Mouse (Mus musculus) neural tube, embryonic 13.5 days (tissue): Measurements from ENCODE around the gene Uvrag. TPM values are rescaled to one million over a fixed set of nuclear protein-coding genes. Genes with fewer than 3 reads are reported as not detected.

ENCODE experiments used
- ATAC-seq: fragments of 200-750 bp; cut with Nextera tagmentation; 2 replicates; pipeline ENCODE4 v1.8.0; 2017; ENCODE audit warnings: low read depth, mild to moderate bottlenecking, moderate TSS enrichment, moderate library complexity
- H3K27ac ChIP-seq: fragments of 300-500 bp; sonication (generic); replicated peaks from 2 replicates; pipeline ENCODE4 v1.5.1; 2015; ENCODE audit warnings: moderate library complexity, mild to moderate bottlenecking, inconsistent platforms
- H3K27me3 ChIP-seq: fragments of 300-500 bp; sonication (generic); 2 replicates; pipeline ENCODE4 v1.6.1; 2015; ENCODE audit warnings: mild to moderate bottlenecking, inconsistent platforms
- H3K36me3 ChIP-seq: fragments of 300-500 bp; sonication (generic); 2 replicates; pipeline ENCODE4 v1.6.1; 2015; ENCODE audit warnings: mild to moderate bottlenecking, inconsistent platforms
- H3K4me1 ChIP-seq: fragments of 300-500 bp; sonication (generic); replicated peaks from 2 replicates; pipeline ENCODE4 v1.6.1; 2015; ENCODE audit warnings: inconsistent platforms
- H3K4me2 ChIP-seq: fragments of 300-500 bp; sonication (generic); 2 replicates; pipeline ENCODE4 v1.6.1; 2015; ENCODE audit warnings: inconsistent platforms, mild to moderate bottlenecking, moderate library complexity
- H3K4me3 ChIP-seq: fragments of 300-500 bp; sonication (generic); 2 replicates; pipeline ENCODE4 v1.5.1; 2015; ENCODE audit warnings: mild to moderate bottlenecking, inconsistent platforms
- H3K9ac ChIP-seq: fragments of 300-500 bp; sonication (generic); 2 replicates; pipeline ENCODE4 v1.6.1; 2015; ENCODE audit warnings: moderate library complexity, mild to moderate bottlenecking, inconsistent platforms
- H3K9me3 ChIP-seq: fragments of 300-500 bp; sonication (generic); 2 replicates; pipeline ENCODE4 v1.6.1; 2016; ENCODE audit warnings: inconsistent platforms
- WGBS: fragments of 180-500 bp; shearing (Covaris S2); methylation state at CpG from one replicate; pipeline ENCODE4 v1.1.7; 2015; 5-methylcytosine and 5-hydroxymethylcytosine counted together
- polyA plus RNA-seq: library from polyadenylated mRNA; unstranded; fragments of >200 nt; fragmentation: Nextera tagmentation; extraction: Ambion mirVana; gene quantifications from 2 replicates; pipeline ENCODE4 v1.2.1, GENCODE M21; 2015

The Uvrag gene
- polyA plus RNA-seq, 1 experiment from 2014 or later: 16.6 TPM

DNA sequence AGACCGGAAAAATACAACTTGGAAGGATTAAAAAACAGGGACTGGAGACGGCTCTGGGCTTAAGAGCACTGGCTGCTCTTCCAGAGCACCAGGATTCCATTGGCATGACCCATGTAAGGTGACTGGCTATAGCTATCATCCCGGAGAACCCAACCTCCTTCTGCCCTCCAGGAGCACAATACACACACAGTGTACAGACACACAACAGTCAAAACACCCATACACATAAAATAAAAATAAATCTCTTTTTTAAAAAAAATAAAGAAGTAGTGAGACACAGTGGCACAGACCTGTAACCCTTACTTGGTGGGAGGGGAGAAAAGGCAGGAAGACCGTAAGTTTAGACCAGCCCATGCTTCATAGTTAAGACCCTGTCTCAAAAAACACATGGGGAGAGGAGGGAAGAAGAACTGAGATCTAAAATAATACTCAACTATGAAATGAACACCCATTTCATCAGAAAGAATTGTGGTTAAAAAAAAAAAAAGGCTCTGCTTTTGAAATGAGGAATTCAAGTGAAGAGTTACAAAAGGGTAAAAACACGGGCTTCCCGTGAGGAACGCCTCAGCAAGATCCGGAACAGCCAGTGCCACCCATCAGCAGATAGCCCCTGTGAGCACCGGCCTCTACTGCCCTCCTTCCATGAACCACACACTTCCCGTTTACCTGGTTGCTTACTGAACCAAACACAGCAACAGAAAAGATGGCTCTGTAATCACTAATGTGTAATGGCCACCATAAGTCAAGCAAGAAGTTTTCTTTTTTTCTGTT lies 52.2 kb downstream of the Uvrag start:
- Histone ChIP-seq H3K4me1 (no peaks in the 10 kb centered on the region), H3K36me3 (peaks cover 13% of the 10 kb centered on the region; the same call in 1 of the 2 replicates), H3K4me3 (no peak overlapping the region), H3K9ac (no peak overlapping the region), H3K27me3 (no peaks in the 10 kb centered on the region), H3K4me2 (no peak overlapping the region), H3K27ac (no peak overlapping the region), H3K9me3 (no peaks in the 10 kb centered on the region)
- no peak for ATAC-seq
- 90% methylated on average over 10 of the region's 10 CpGs for WGBS

DNA sequence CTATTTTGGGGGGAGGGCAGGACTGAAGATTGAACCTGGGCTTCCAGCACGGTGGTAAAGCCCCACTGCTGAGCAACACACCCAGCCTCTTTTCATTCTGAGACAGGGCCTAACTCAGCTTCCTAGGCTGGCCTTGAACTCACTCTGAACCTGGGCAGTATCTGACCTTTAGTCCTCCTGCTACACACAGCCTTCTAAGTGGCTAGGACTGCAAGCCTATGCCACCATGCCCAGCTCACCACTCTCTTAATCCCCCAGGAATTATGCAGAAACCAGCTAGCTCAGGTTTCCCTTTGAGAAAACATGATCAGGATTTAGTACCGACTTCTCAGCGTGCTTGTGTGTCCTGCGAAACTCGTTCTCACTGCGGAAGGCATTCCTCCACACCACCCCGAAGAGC lies 53.4 kb downstream of the Uvrag start:
- Histone ChIP-seq H3K27ac (no peak overlapping the region), H3K9me3 (no peaks in the 10 kb centered on the region), H3K4me3 (no peak overlapping the region), H3K9ac (no peak overlapping the region), H3K27me3 (no peaks in the 10 kb centered on the region), H3K4me1 (no peaks in the 10 kb centered on the region), H3K36me3 (peaks cover 13% of the 10 kb centered on the region; the same call in 1 of the 2 replicates), H3K4me2 (no peak overlapping the region)
- no peak for ATAC-seq
- 89% methylated on average over 7 of the region's 7 CpGs for WGBS

DNA sequence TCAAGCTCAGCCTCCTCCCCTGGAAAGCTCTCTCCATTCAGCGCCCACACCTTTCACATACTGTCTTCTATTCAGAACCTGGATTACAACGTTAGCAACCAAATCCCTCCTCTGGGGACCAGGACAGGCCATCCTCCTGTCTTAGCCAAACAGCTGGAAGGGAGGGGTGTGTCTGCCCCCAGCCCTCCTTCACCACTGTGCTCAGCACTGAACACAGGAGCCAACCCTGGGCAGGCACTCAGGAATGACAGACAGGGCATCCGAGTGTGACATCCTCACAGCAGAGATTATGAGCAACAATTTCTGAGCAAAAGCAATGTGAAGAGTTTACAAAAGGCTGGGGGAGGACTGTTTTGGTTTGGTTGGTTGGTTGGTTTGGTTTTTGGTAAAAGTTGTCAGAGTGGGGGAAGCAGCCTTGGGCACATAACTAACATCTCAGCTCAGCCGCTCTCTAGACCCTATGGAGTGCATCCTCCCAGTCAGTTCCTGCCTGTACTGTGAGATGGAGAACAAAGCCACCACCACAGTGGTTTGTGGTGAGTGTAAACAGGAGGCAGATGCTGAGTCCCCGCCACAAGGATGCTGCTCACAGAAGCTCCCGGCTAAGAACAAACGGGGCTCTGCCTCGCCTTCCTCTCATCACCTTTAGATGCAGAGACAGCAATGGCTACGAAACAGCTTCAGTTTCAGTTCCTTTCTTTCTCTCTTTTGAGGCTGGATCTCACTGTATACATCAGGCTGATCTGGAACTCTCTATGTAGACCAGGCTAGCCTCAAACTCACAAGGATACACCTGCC lies 54.1 kb downstream of the Uvrag start:
- no peak for ATAC-seq
- WGBS: 85% methylated on average over 9 of the region's 9 CpGs
- Histone ChIP-seq H3K9ac (no peak overlapping the region), H3K9me3 (no peaks in the 10 kb centered on the region), H3K4me2 (no peak overlapping the region), H3K27ac (no peak overlapping the region), H3K4me1 (no peaks in the 10 kb centered on the region), H3K36me3 (peaks cover 13% of the 10 kb centered on the region; the same call in 1 of the 2 replicates), H3K4me3 (no peak overlapping the region), H3K27me3 (no peaks in the 10 kb centered on the region)

DNA sequence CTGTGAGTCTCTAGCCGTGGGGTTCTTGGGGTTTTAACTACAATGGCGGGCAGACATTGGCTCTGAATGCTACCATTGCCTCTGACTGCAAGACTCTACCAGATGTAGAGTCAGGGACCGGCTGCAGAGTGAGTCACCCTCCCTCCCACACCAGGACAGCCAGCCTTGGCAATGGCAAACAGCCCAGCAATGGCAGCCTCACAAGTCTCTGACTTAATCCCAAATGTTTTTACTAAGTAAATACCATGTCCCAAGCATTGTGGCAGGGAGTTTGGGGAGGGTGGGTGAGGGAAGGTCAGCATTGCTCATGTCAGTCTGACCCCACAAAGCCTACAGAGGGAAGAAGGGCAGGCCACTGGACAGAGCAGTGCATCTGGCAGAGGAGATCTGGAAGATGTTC lies 55.7 kb downstream of the Uvrag start:
- Histone ChIP-seq H3K4me3 (no peak overlapping the region), H3K27me3 (no peaks in the 10 kb centered on the region), H3K27ac (no peak overlapping the region), H3K4me2 (no peak overlapping the region), H3K4me1 (no peaks in the 10 kb centered on the region), H3K9me3 (no peaks in the 10 kb centered on the region), H3K36me3 (peaks cover 13% of the 10 kb centered on the region; the same call in 1 of the 2 replicates), H3K9ac (no peak overlapping the region)
- WGBS: 82% methylated on average over 3 of the region's 3 CpGs
- no peak for ATAC-seq

DNA sequence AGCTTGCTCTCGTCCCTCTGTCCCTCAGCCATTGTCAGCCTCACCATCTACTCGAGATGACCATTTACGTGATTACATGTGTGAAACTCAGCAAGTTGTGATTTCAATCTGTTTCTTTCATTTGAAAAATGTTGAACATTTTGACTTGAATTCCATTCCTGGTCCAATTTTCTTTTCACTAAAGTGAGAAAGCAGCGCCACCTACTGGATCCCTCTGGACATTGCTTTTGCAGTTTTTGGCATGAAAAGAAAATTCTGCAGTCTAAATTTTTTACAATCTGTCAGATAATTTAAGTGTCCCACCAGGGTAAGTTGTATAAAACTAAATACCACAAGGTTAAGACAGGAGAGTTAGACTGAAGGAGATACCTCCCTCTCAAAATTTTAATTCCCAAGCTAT lies 61.4 kb downstream of the Uvrag start:
- no peaks in the 10 kb centered on the region for H3K9me3 ChIP-seq
- no peaks in the 10 kb centered on the region for H3K4me1 ChIP-seq
- no peak for ATAC-seq
- H3K27me3 ChIP-seq: no peaks in the 10 kb centered on the region
- no peak overlapping the region for H3K4me2 ChIP-seq
- no peak overlapping the region for H3K27ac ChIP-seq
- WGBS: 38% methylated on average over 4 of the region's 4 CpGs
- no peak overlapping the region for H3K4me3 ChIP-seq
- no peaks in the 10 kb centered on the region for H3K36me3 ChIP-seq
- no peak overlapping the region for H3K9ac ChIP-seq

DNA sequence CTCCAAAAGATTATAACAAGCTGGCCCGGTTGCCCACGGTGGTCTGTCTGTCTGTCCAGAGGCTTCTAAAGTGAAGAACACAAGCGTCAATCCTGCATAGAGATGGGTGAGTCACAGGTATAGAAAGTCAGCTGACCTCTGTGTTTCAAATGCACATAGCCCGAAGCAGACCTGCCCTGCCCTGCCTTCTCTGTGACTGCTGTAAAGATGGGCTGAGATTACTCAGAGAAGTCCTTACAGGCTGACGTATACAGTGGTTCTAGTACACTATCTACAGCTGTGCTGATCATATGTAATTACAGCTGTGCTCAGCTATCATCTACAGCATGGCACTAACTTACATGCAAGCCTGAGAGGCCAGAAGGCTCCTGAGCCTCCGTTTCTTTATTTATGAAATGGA lies 62.1 kb downstream of the Uvrag start:
- Histone ChIP-seq H3K27ac (no peak overlapping the region), H3K27me3 (no peaks in the 10 kb centered on the region), H3K9ac (no peak overlapping the region), H3K4me2 (no peak overlapping the region), H3K4me1 (no peaks in the 10 kb centered on the region), H3K4me3 (no peak overlapping the region), H3K9me3 (no peaks in the 10 kb centered on the region), H3K36me3 (no peaks in the 10 kb centered on the region)
- WGBS: 94% methylated on average over 6 of the region's 6 CpGs
- no peak for ATAC-seq

DNA sequence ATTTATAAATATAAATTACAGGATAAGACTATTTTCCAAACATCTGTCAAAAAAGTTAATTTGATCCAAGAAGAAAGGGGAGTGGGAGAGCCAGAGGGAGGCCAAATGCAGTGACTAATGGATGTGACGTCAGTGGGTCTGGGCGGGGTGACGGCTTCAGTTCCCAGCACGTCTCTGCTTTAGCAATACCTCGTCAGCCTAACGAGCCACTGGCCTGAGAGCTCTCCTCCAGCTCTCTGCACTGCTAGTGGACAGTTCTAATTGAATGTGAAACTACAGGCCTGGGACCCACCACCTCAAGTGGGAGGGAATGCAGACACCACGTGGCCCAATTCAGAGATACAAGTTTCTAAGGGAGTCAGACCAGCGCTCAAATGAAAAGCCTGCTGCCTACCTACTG lies 63.7 kb downstream of the Uvrag start:
- WGBS: 69% methylated on average over 8 of the region's 8 CpGs
- Histone ChIP-seq H3K4me2 (no peak overlapping the region), H3K4me3 (no peak overlapping the region), H3K36me3 (no peaks in the 10 kb centered on the region), H3K27me3 (no peaks in the 10 kb centered on the region), H3K9ac (no peak overlapping the region), H3K27ac (no peak overlapping the region), H3K4me1 (no peaks in the 10 kb centered on the region), H3K9me3 (no peaks in the 10 kb centered on the region)
- no peak for ATAC-seq

DNA sequence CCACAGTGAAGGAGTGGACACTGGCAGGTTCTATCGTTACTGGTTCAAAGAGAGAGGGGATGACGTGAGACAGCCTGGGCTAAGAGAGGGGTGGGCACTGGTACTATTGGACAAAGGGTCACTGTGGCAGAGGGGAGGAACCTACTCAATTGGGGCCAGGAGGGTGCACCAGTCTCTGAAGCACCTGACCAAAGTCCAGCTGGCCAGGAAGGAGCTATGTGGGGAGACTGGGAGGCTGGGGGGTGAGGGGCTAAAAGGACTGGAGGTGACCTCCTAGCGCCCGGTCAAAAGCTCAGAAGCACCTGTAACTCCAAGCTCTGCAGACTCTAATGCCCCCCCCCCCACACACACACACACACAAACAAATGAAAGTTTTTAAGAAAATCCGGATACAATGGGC lies 65.8 kb downstream of the Uvrag start:
- no peak for ATAC-seq
- 83% methylated on average over 5 of the region's 5 CpGs for WGBS
- Histone ChIP-seq H3K27me3 (no peaks in the 10 kb centered on the region), H3K4me1 (no peaks in the 10 kb centered on the region), H3K9ac (no peak overlapping the region), H3K9me3 (no peaks in the 10 kb centered on the region), H3K27ac (no peak overlapping the region), H3K36me3 (no peaks in the 10 kb centered on the region), H3K4me2 (no peak overlapping the region), H3K4me3 (no peak overlapping the region)

DNA sequence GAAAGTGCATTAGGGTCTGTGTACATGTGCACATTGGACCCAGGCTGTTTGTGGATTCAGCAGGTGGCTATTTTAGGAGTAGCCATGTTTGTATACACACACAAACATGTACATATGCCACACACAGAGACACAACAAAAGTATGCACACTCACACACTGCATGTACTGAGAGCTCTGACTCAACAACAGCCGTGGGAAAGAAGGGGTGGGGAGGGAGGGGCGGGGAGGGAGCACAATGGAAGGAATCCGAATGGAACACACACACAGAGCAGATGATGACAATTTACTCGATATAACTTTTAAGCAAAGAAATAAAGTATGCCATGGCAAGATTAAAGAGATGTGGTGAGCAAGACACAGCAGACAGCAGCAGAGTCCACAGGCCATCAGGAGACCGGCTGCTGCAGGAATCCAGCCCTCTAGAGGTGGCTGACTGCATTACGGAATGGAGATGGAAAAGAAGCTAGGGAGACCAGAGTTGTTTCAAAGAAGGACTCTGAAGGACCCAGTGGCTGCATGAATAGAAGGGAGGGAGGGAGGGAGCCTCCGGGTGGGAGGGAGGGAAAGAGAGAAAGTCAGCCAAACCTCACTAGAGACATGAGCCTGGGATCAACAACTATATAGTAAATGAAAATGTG lies 67.1 kb downstream of the Uvrag start:
- WGBS: 27% methylated on average over 7 of the region's 7 CpGs
- no peak overlapping the region for H3K4me2 ChIP-seq
- no peaks in the 10 kb centered on the region for H3K4me1 ChIP-seq
- ATAC-seq: peak; percentile 82
- no peaks in the 10 kb centered on the region for H3K9me3 ChIP-seq
- no peak overlapping the region for H3K9ac ChIP-seq
- no peak overlapping the region for H3K27ac ChIP-seq
- no peaks in the 10 kb centered on the region for H3K36me3 ChIP-seq
- H3K4me3 ChIP-seq: no peak overlapping the region
- no peaks in the 10 kb centered on the region for H3K27me3 ChIP-seq

DNA sequence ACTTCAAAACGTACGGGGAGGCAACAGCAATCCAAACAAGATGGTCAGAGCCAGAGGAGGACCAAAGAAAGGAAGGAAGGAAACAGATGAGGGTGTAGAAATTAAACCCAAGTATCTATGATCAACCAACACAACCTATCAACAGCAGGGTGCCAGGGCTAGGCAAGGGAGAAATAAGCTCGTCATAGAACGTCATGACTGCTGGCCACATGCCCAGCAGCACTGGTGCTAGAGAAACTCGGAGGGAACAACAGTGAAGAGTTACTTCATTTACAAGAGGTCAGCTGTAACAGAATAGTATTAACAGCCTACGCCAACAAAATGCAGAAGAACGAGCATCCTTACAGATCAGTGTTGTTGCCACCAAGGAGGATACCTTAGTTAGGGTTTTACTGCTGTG lies 73.2 kb downstream of the Uvrag start:
- no peak overlapping the region for H3K4me3 ChIP-seq
- no peak overlapping the region for H3K9ac ChIP-seq
- no peaks in the 10 kb centered on the region for H3K9me3 ChIP-seq
- no peak overlapping the region for H3K27ac ChIP-seq
- WGBS: 73% methylated on average over 7 of the region's 7 CpGs
- H3K4me1 ChIP-seq: peaks cover 14% of the 10 kb centered on the region
- H3K27me3 ChIP-seq: no peaks in the 10 kb centered on the region
- no peaks in the 10 kb centered on the region for H3K36me3 ChIP-seq
- ATAC-seq: no peak
- H3K4me2 ChIP-seq: no peak overlapping the region

DNA sequence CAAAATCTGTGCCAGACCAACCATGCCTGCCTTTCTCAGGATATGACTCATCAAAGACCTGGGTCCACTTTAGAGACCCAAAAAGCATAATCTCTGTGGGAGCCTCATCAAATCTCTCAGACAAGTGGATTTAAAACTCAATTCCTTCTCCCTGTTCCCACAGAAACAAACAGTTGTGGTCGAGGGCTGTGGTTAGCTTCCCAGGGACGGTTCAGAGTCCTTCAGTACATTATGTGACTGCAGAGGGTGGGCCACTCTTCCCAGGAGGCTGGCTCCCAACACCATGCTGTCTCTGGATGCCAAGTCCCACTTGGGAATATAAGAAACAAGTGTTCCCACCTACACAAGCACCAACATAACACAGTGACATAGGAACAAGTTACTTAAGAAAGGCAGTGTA lies 75.0 kb downstream of the Uvrag start:
- Histone ChIP-seq H3K27ac (0 out of 2 replicates have a peak overlapping the region, but pooled peaks have one; percentile 7), H3K4me1 (peaks cover 14% of the 10 kb centered on the region), H3K27me3 (no peaks in the 10 kb centered on the region), H3K36me3 (no peaks in the 10 kb centered on the region), H3K9ac (no peak overlapping the region), H3K4me2 (peak overlapping the region; percentile 31; the same call in 1 of the 2 replicates), H3K4me3 (no peak overlapping the region), H3K9me3 (no peaks in the 10 kb centered on the region)
- WGBS: 11% methylated on average over 2 of the region's 2 CpGs
- ATAC-seq: no peak

DNA sequence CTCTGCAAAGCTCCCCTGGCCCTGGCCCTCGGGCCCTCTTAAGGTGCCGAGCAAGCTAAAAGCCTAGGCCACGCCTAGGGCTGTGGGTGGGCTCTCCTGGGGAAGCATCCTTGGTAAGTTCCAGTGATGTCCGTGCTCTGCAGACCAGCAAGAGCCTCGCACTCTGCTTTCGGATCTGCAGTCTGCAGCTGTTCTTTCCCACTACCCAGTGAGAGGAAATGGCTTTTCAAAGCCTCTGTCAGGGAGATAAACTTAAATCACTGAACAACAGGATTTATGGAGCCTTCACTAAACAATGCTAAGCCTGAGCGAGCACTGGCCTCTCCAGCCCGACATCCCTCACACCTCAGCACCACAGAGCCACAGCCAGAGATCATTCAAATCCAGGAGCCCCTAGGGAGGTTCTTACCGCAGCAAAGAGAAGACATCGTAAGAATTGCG lies 75.5 kb downstream of the Uvrag start:
- no peaks in the 10 kb centered on the region for H3K27me3 ChIP-seq
- H3K4me3 ChIP-seq: no peak overlapping the region
- H3K4me1 ChIP-seq: peaks cover 14% of the 10 kb centered on the region
- ATAC-seq: peak; percentile 66; the same call in 1 of the 2 replicates
- peak overlapping the region; percentile 50 for H3K9ac ChIP-seq
- H3K4me2 ChIP-seq: peak overlapping the region; percentile 31
- 0 out of 2 replicates have a peak overlapping the region, but pooled peaks have one; percentile 64 for H3K27ac ChIP-seq
- H3K9me3 ChIP-seq: no peaks in the 10 kb centered on the region
- H3K36me3 ChIP-seq: no peaks in the 10 kb centered on the region
- 3% methylated on average over 11 of the region's 11 CpGs for WGBS
